Mouse (Mus musculus): Measurements from ENCODE around the gene Rgs19. TPM values are rescaled to one million over a fixed set of nuclear protein-coding genes. Genes with fewer than 3 reads are reported as not detected.

The Rgs19 gene
- 32.7 and 33.3 TPM in 2 replicates for polyA plus RNA-seq (2015; fragmentation: Nextera tagmentation; extraction: Ambion mirVana)

- H3K27me3 ChIP-seq (replicated peaks; ENCODE audit: insufficient read depth, low read length): no peaks in the 10 kb centered on the region
- peaks cover 6% of the 10 kb centered on the region; the same call in 1 of the 2 replicates for H3K4me1 ChIP-seq (ENCODE audit: insufficient read depth, low read depth, low read length)
- H3K9me3 ChIP-seq (ENCODE audit: low read length): no peaks in the 10 kb centered on the region
- peak within 1 kb of the TSS; percentile 51 for H3K9ac ChIP-seq (replicated peaks; ENCODE audit: low read depth)
- 0 out of 2 replicates have a peak, but pooled peaks cover 5% of the 10 kb centered on the region for H3K36me3 ChIP-seq (ENCODE audit: insufficient read depth, low read length)
- under 1% methylated on average over 71 of the region's 75 CpGs for WGBS
- peak within 1 kb of the TSS; percentile 43; the same call in 1 of the 2 replicates for H3K27ac ChIP-seq (ENCODE audit: low read length)
- H3K4me2 ChIP-seq (replicated peaks; ENCODE audit: low read depth, low read length): peak within 1 kb of the TSS; percentile 86
- peak; percentile 90 for DNase-seq (ENCODE audit: low spot score)
- peak; percentile 93 for ATAC-seq
- peak within 1 kb of the TSS; percentile 62 for H3K4me3 ChIP-seq (ENCODE audit: low read depth, low read length)
- TF ChIP-seq CTCF (IDR thresholded peaks at IDR 0.05): peak; percentile 28
- no peak for TF ChIP-seq EP300 (IDR thresholded peaks at IDR 0.05)
Observed at GRCm38 (mm10) chr2:181693339-181694280, at the start of gene Rgs19. Gene Rgs19 (minus strand): TSS chr2:181693977.

GRCm38 (mm10) chr2:181730051-181730450, 36.3 kb upstream of the Rgs19 start:
- no peaks in the 10 kb centered on the region for H3K36me3 ChIP-seq (ENCODE audit: insufficient read depth, low read length)
- no peaks in the 10 kb centered on the region for H3K4me1 ChIP-seq (ENCODE audit: insufficient read depth, low read depth, low read length)
- no peak for TF ChIP-seq EP300 (IDR thresholded peaks at IDR 0.05)
- no peak for TF ChIP-seq CTCF (IDR thresholded peaks at IDR 0.05)
- H3K27me3 ChIP-seq (replicated peaks; ENCODE audit: insufficient read depth, low read length): no peaks in the 10 kb centered on the region
- WGBS: 42% methylated on average over 3 of the region's 3 CpGs
- H3K4me2 ChIP-seq (replicated peaks; ENCODE audit: low read depth, low read length): no peak overlapping the region
- ATAC-seq (no peak), DNase-seq (ENCODE audit: low spot score) (no peak)
- no peak overlapping the region for H3K9ac ChIP-seq (replicated peaks; ENCODE audit: low read depth)
- no peaks in the 10 kb centered on the region for H3K9me3 ChIP-seq (ENCODE audit: low read length)
- H3K27ac ChIP-seq (ENCODE audit: low read length): no peak overlapping the region
- no peak overlapping the region for H3K4me3 ChIP-seq (ENCODE audit: low read depth, low read length)

GRCm38 (mm10) chr2:181727659-181728262, 34.0 kb upstream of the Rgs19 start:
- no peak for DNase-seq (ENCODE audit: low spot score)
- Histone ChIP-seq H3K27ac (ENCODE audit: low read length) (no peak overlapping the region), H3K27me3 (replicated peaks; ENCODE audit: insufficient read depth, low read length) (no peaks in the 10 kb centered on the region), H3K9me3 (ENCODE audit: low read length) (no peaks in the 10 kb centered on the region), H3K36me3 (ENCODE audit: insufficient read depth, low read length) (no peaks in the 10 kb centered on the region), H3K4me3 (ENCODE audit: low read depth, low read length) (no peak overlapping the region), H3K4me1 (ENCODE audit: insufficient read depth, low read depth, low read length) (no peaks in the 10 kb centered on the region), H3K4me2 (replicated peaks; ENCODE audit: low read depth, low read length) (no peak overlapping the region), H3K9ac (replicated peaks; ENCODE audit: low read depth) (no peak overlapping the region)
- 46% methylated on average over 9 of the region's 9 CpGs for WGBS
- no peak for ATAC-seq
- TF ChIP-seq CTCF (IDR thresholded peaks at IDR 0.05) (no peak), EP300 (IDR thresholded peaks at IDR 0.05) (no peak)

- ATAC-seq (no peak), DNase-seq (ENCODE audit: low spot score) (peak; percentile 39)
- Histone ChIP-seq H3K4me2 (replicated peaks; ENCODE audit: low read depth, low read length) (no peak overlapping the region), H3K9ac (replicated peaks; ENCODE audit: low read depth) (no peak overlapping the region), H3K36me3 (ENCODE audit: insufficient read depth, low read length) (no peaks in the 10 kb centered on the region), H3K27me3 (replicated peaks; ENCODE audit: insufficient read depth, low read length) (no peaks in the 10 kb centered on the region), H3K9me3 (ENCODE audit: low read length) (no peaks in the 10 kb centered on the region), H3K4me3 (ENCODE audit: low read depth, low read length) (no peak overlapping the region), H3K4me1 (ENCODE audit: insufficient read depth, low read depth, low read length) (no peaks in the 10 kb centered on the region), H3K27ac (ENCODE audit: low read length) (no peak overlapping the region)
- TF ChIP-seq CTCF (IDR thresholded peaks at IDR 0.05) (peak; percentile 69), EP300 (IDR thresholded peaks at IDR 0.05) (no peak)
- 7% methylated on average over 3 of the region's 3 CpGs for WGBS
Observed at GRCm38 (mm10) chr2:181722213-181722612, 28.4 kb upstream of the Rgs19 start.

- Histone ChIP-seq H3K36me3 (ENCODE audit: insufficient read depth, low read length) (no peaks in the 10 kb centered on the region), H3K9ac (replicated peaks; ENCODE audit: low read depth) (no peak overlapping the region)
- no peak for ATAC-seq
Observed at GRCm38 (mm10) chr2:181721200-181721599, 27.4 kb upstream of the Rgs19 start.

GRCm38 (mm10) chr2:181720061-181720460, 26.3 kb upstream of the Rgs19 start:
- Histone ChIP-seq H3K4me2 (replicated peaks; ENCODE audit: low read depth, low read length) (no peak overlapping the region), H3K9ac (replicated peaks; ENCODE audit: low read depth) (no peak overlapping the region), H3K4me1 (ENCODE audit: insufficient read depth, low read depth, low read length) (no peaks in the 10 kb centered on the region), H3K27ac (ENCODE audit: low read length) (no peak overlapping the region), H3K27me3 (replicated peaks; ENCODE audit: insufficient read depth, low read length) (no peaks in the 10 kb centered on the region), H3K36me3 (ENCODE audit: insufficient read depth, low read length) (no peaks in the 10 kb centered on the region), H3K9me3 (ENCODE audit: low read length) (no peaks in the 10 kb centered on the region), H3K4me3 (ENCODE audit: low read depth, low read length) (no peak overlapping the region)
- WGBS: 24% methylated on average over 3 of the region's 3 CpGs
- ATAC-seq (no peak), DNase-seq (ENCODE audit: low spot score) (no peak)
- TF ChIP-seq CTCF (IDR thresholded peaks at IDR 0.05) (no peak), EP300 (IDR thresholded peaks at IDR 0.05) (no peak)

More at GRCm38 (mm10) chr2:181721200-181721599, 27.4 kb upstream of the Rgs19 start:
- Histone ChIP-seq H3K9me3 (ENCODE audit: low read length) (no peaks in the 10 kb centered on the region), H3K4me2 (replicated peaks; ENCODE audit: low read depth, low read length) (no peak overlapping the region), H3K27me3 (replicated peaks; ENCODE audit: insufficient read depth, low read length) (no peaks in the 10 kb centered on the region), H3K4me3 (ENCODE audit: low read depth, low read length) (no peak overlapping the region), H3K4me1 (ENCODE audit: insufficient read depth, low read depth, low read length) (no peaks in the 10 kb centered on the region), H3K27ac (ENCODE audit: low read length) (no peak overlapping the region)
- no peak for TF ChIP-seq EP300 (IDR thresholded peaks at IDR 0.05)
- TF ChIP-seq CTCF (IDR thresholded peaks at IDR 0.05): no peak
- no peak for DNase-seq (ENCODE audit: low spot score)

Data from lung, postnatal 0 days (tissue).